Mouse (Mus musculus) mouse embryonic stem cell (cell line): ENCODE results near the gene Ceacam12.

Experiments used
- in situ Hi-C, 2 experiments: fragments of 300-500 bp; cut with MboI; formaldehyde crosslinking; loops; 1 replicate in 1 of 2; 3 replicates in 1 of 2; pipeline ENCODE4 v1.14.3; 2019 to 2020; ENCODE audit warnings: low sequenced_read_pairs in 2 of 2, low pct_unique_long_range_greater_than_20kb in 1 of 2, mixed read lengths in 1 of 2; ENCODE audit not compliant: unreplicated experiment in 1 of 2

Ceacam12 gene

GRCm38 (mm10) chr7:18065629-18066028, at the start of gene Ceacam12:
Gene Ceacam12 (plus strand): TSS chr7:18065929.
- in situ Hi-C loops, result loop anchor here in 1 of 2 experiments (25.0 kb wide), 1 partner anchor 978 kb away; no protein-coding TSS in a partner anchor

- in situ Hi-C loops, result loop anchor here in 1 of 2 experiments (25.0 kb wide), 1 partner anchor 987 kb away; no protein-coding TSS in a partner anchor
Measured at GRCm38 (mm10) chr7:18073821-18074220, 8.1 kb downstream of the Ceacam12 start.

GRCm38 (mm10) chr7:18100785-18101184, 35.1 kb downstream of the Ceacam12 start:
- in situ Hi-C loops, result no loop called here
